Mouse (Mus musculus): ENCODE measurements around the gene Sirt2. TPM values are rescaled to one million over a fixed set of nuclear protein-coding genes. Genes with fewer than 3 reads are reported as not detected.

The Sirt2 gene
- polyA plus RNA-seq, 1 experiment from 2014 or later: 22.7 TPM

DNA sequence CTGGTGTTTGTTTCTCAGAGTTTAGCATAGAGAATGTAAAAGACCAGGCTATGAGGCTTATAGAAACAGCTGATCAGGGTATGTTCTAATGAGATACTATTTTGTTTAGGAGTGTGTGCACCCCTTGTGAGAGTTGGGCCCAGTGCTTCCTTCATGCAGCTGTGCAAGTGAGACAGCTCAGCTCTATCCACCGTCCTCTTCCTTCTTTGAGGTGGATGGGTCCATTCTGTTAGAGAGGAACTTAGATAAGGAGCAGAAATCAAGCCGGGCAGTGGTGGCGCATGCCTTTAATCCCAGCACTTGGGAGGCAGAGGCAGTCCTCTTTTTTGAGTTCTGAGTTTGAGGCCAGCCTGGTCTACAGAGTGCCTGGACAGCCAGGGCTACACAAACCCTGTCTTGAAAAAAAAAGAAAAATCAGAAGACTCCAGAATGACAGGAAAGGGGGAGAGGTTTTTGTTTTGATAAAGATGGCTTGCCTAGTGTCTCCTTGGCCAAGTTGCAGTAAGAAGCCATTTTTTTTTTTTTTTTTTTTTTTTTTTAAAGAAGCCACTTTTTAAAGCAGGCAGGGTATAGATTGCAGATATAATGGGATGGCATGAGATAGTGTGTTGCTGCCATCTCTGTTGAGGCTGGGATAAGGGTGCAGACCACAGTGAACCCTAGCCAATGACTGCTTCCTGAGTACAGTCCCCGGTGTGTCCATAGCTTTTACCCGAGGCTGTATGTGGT, 47.9 kb downstream of the Sirt2 start:
- Histone ChIP-seq H3K4me2 (ENCODE audit: low read depth, low read length) (no peak overlapping the region), H3K4me1 (ENCODE audit: insufficient read depth) (peaks cover 33% of the 10 kb centered on the region), H3K9ac (replicated peaks) (no peak overlapping the region), H3K27me3 (ENCODE audit: insufficient read depth, low read length) (no peaks in the 10 kb centered on the region), H3K4me3 (ENCODE audit: low read depth, low read length) (no peak overlapping the region), H3K9me3 (ENCODE audit: low read length) (no peaks in the 10 kb centered on the region), H3K27ac (ENCODE audit: low read depth) (no peak overlapping the region), H3K36me3 (replicated peaks; ENCODE audit: insufficient read depth, low read length) (peaks cover 65% of the 10 kb centered on the region)
- DNase-seq (no peak), ATAC-seq (no peak)
- WGBS (ENCODE audit: insufficient replicate concordance): 53% methylated on average over 5 of the region's 5 CpGs
- TF ChIP-seq EP300 (IDR thresholded peaks at IDR 0.05; ENCODE audit: low read depth): no peak
- TF ChIP-seq CTCF (IDR thresholded peaks at IDR 0.05; ENCODE audit: low read depth): no peak

DNA sequence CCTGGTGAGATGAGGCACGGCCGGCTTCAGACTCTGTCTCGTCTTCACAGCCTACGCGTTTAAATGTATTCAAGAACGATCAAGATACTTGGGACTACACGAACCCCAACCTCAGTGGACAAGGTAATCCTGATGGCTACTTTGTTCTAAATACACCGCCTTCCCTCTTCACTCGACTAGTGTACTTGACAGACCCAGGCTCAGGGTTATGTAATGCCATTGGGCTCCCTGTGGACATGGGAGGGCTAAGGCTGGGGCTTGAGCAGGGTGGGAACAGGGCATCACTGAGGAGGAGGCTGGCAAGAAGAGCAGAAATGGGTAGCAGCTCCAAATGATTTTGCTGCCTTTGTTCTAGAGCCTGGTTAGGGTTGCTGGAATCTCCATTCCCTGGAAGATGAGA, 48.7 kb downstream of the Sirt2 start:
- 89% methylated on average over 9 of the region's 9 CpGs for WGBS (ENCODE audit: insufficient replicate concordance)
- DNase-seq: no peak
- Histone ChIP-seq H3K4me3 (ENCODE audit: low read depth, low read length) (no peak overlapping the region), H3K9me3 (ENCODE audit: low read length) (no peaks in the 10 kb centered on the region), H3K4me2 (ENCODE audit: low read depth, low read length) (no peak overlapping the region), H3K4me1 (ENCODE audit: insufficient read depth) (peaks cover 39% of the 10 kb centered on the region), H3K9ac (replicated peaks) (no peak overlapping the region), H3K36me3 (replicated peaks; ENCODE audit: insufficient read depth, low read length) (peaks cover 72% of the 10 kb centered on the region), H3K27ac (ENCODE audit: low read depth) (no peak overlapping the region), H3K27me3 (ENCODE audit: insufficient read depth, low read length) (no peaks in the 10 kb centered on the region)
- TF ChIP-seq CTCF (IDR thresholded peaks at IDR 0.05; ENCODE audit: low read depth) (no peak), EP300 (IDR thresholded peaks at IDR 0.05; ENCODE audit: low read depth) (no peak)
- ATAC-seq: no peak

DNA sequence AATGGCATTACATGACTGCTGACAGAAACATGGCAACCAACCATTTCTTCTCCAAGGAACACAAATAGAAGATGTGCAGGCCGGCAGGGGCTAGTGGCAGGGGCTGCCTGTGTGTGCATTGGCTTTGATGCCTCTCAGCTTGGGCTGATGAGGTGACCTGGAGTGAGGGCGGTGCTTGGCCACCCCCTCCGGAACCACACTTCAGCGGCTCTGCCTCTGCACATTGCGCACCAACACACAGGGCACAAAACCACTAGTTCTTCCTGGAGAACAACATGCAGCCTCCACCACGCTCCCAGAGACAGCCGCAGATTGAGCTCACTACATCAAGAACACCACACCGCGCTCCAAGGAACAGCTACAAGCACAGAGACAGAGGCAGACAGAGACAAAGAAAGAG, 49.7 kb downstream of the Sirt2 start:
- peak overlapping the region; percentile 26; the same call in 1 of the 2 replicates for H3K9ac ChIP-seq (replicated peaks)
- H3K4me2 ChIP-seq (ENCODE audit: low read depth, low read length): no peak overlapping the region
- H3K9me3 ChIP-seq (ENCODE audit: low read length): no peaks in the 10 kb centered on the region
- no peak overlapping the region for H3K4me3 ChIP-seq (ENCODE audit: low read depth, low read length)
- DNase-seq: no peak
- peaks cover 82% of the 10 kb centered on the region for H3K36me3 ChIP-seq (replicated peaks; ENCODE audit: insufficient read depth, low read length)
- WGBS (ENCODE audit: insufficient replicate concordance): 71% methylated on average over 9 of the region's 9 CpGs
- ATAC-seq: no peak
- no peak overlapping the region for H3K27ac ChIP-seq (ENCODE audit: low read depth)
- H3K4me1 ChIP-seq (ENCODE audit: insufficient read depth): peaks cover 42% of the 10 kb centered on the region
- no peaks in the 10 kb centered on the region for H3K27me3 ChIP-seq (ENCODE audit: insufficient read depth, low read length)
- TF ChIP-seq CTCF (IDR thresholded peaks at IDR 0.05; ENCODE audit: low read depth) (no peak), EP300 (IDR thresholded peaks at IDR 0.05; ENCODE audit: low read depth) (no peak)

DNA sequence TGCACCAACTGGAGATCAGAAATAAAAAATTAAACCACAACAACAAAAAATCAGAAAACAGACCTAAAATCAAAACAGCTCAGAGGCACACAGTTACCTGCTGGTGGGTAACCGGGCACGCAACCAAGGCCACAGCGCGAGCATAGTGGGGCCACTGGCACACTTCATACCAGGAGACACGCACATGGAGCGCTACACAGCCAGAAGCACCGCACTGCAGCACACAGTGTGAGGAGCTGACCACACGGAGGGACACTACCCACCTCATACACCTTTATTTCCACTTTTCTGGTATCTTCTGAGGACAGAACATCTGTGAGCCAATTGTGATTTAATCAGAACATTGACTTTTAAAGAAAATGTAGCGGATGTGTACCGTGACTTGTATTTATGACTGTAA, 50.4 kb downstream of the Sirt2 start:
- H3K9me3 ChIP-seq (ENCODE audit: low read length): no peaks in the 10 kb centered on the region
- no peak overlapping the region for H3K4me3 ChIP-seq (ENCODE audit: low read depth, low read length)
- peaks cover 42% of the 10 kb centered on the region for H3K4me1 ChIP-seq (ENCODE audit: insufficient read depth)
- H3K27me3 ChIP-seq (ENCODE audit: insufficient read depth, low read length): no peaks in the 10 kb centered on the region
- no peak overlapping the region for H3K4me2 ChIP-seq (ENCODE audit: low read depth, low read length)
- ATAC-seq (no peak), DNase-seq (no peak)
- H3K9ac ChIP-seq (replicated peaks): no peak overlapping the region
- TF ChIP-seq CTCF (IDR thresholded peaks at IDR 0.05; ENCODE audit: low read depth) (no peak), EP300 (IDR thresholded peaks at IDR 0.05; ENCODE audit: low read depth) (no peak)
- H3K27ac ChIP-seq (ENCODE audit: low read depth): no peak overlapping the region
- H3K36me3 ChIP-seq (replicated peaks; ENCODE audit: insufficient read depth, low read length): peaks cover 89% of the 10 kb centered on the region
- 91% methylated on average over 10 of the region's 10 CpGs for WGBS (ENCODE audit: insufficient replicate concordance)

DNA sequence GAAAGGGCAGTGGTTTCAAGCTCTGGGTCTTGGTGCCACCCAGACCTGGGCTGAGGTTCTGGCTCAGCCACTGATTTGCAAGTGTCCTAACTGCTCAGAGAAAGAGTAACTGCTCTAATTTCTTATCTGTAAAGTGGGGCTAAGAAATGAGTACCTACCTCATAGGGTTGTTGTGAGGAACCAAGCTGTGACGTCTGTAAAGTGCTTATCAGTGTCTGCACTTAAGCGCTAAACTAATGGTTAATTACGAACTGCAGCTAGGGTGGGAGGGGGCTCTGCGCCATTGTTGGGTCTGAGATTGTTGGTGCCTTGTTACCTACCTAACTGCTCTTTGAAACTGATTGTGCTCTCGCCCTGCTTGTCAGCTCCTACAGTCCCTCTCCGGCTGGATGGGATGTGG, 51.0 kb downstream of the Sirt2 start:
- no peaks in the 10 kb centered on the region for H3K9me3 ChIP-seq (ENCODE audit: low read length)
- peaks cover 44% of the 10 kb centered on the region for H3K4me1 ChIP-seq (ENCODE audit: insufficient read depth)
- no peak for ATAC-seq
- 65% methylated on average over 6 of the region's 6 CpGs for WGBS (ENCODE audit: insufficient replicate concordance)
- TF ChIP-seq EP300 (IDR thresholded peaks at IDR 0.05; ENCODE audit: low read depth): no peak
- no peak for TF ChIP-seq CTCF (IDR thresholded peaks at IDR 0.05; ENCODE audit: low read depth)
- no peak overlapping the region for H3K4me2 ChIP-seq (ENCODE audit: low read depth, low read length)
- H3K9ac ChIP-seq (replicated peaks): no peak overlapping the region
- DNase-seq: no peak
- H3K27me3 ChIP-seq (ENCODE audit: insufficient read depth, low read length): no peaks in the 10 kb centered on the region
- no peak overlapping the region for H3K4me3 ChIP-seq (ENCODE audit: low read depth, low read length)
- H3K27ac ChIP-seq (ENCODE audit: low read depth): no peak overlapping the region
- H3K36me3 ChIP-seq (replicated peaks; ENCODE audit: insufficient read depth, low read length): peaks cover 95% of the 10 kb centered on the region

DNA sequence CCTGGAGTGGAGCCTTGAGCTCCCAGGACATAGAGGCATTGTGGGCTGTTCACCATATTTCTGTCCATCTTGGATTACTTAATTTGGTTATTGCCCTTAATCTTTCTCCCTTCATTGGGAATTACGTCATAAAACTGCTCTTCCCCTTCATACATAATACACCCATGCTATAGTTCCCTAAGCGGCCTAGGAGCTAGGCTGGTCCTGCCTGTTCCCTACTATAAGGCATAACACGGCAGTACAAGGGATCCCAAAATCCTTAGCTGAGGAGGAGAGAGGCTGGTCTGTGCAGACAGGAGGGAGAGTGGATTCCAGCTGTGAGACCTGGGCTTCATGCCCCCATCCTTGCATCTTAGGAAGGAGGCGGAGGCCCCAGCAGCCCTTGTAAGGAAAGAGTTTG, 51.4 kb downstream of the Sirt2 start:
- Histone ChIP-seq H3K36me3 (replicated peaks; ENCODE audit: insufficient read depth, low read length) (peaks cover 97% of the 10 kb centered on the region), H3K9ac (replicated peaks) (no peak overlapping the region), H3K4me2 (ENCODE audit: low read depth, low read length) (no peak overlapping the region), H3K4me3 (ENCODE audit: low read depth, low read length) (no peak overlapping the region), H3K4me1 (ENCODE audit: insufficient read depth) (peaks cover 42% of the 10 kb centered on the region), H3K9me3 (ENCODE audit: low read length) (no peaks in the 10 kb centered on the region), H3K27ac (ENCODE audit: low read depth) (no peak overlapping the region), H3K27me3 (ENCODE audit: insufficient read depth, low read length) (no peaks in the 10 kb centered on the region)
- DNase-seq (no peak), ATAC-seq (no peak)
- no peak for TF ChIP-seq EP300 (IDR thresholded peaks at IDR 0.05; ENCODE audit: low read depth)
- TF ChIP-seq CTCF (IDR thresholded peaks at IDR 0.05; ENCODE audit: low read depth): no peak
- 86% methylated on average over 4 of the region's 4 CpGs for WGBS (ENCODE audit: insufficient replicate concordance)
